Mouse (Mus musculus): ENCODE measurements around the gene A530016L24Rik. TPM values are rescaled to one million over a fixed set of nuclear protein-coding genes. Genes with fewer than 3 reads are reported as not detected.

A530016L24Rik gene
- polyA plus RNA-seq, 1 experiment from 2014 or later, result not detected

GRCm38 (mm10) chr12:112539466-112539965 is 50.3 kb downstream of the A530016L24Rik start:
- no peak overlapping the region for H3K4me2 ChIP-seq (replicated peaks)

GRCm38 (mm10) chr12:112540321-112540720 is 51.1 kb downstream of the A530016L24Rik start:
- Histone ChIP-seq H3K36me3 (no peaks in the 10 kb centered on the region), H3K4me3 (no peak overlapping the region), H3K27me3 (peaks cover 55% of the 10 kb centered on the region), H3K9me3 (no peaks in the 10 kb centered on the region), H3K9ac (replicated peaks) (no peak overlapping the region), H3K4me2 (replicated peaks) (no peak overlapping the region), H3K27ac (replicated peaks) (no peak overlapping the region), H3K4me1 (peaks cover 42% of the 10 kb centered on the region)
- WGBS, result 94% methylated on average over 12 of the region's 12 CpGs
- no peak for ATAC-seq (ENCODE audit: low FRiP score, low read depth)

More at GRCm38 (mm10) chr12:112539466-112539965, 50.3 kb downstream of the A530016L24Rik start:
- 90% methylated on average over 7 of the region's 7 CpGs for WGBS
- peaks cover 55% of the 10 kb centered on the region for H3K27me3 ChIP-seq
- peaks cover 34% of the 10 kb centered on the region for H3K4me1 ChIP-seq
- no peak overlapping the region for H3K9ac ChIP-seq (replicated peaks)
- no peak overlapping the region for H3K4me3 ChIP-seq
- H3K36me3 ChIP-seq, result no peaks in the 10 kb centered on the region
- H3K9me3 ChIP-seq, result no peaks in the 10 kb centered on the region
- H3K27ac ChIP-seq (replicated peaks), result no peak overlapping the region
- no peak for ATAC-seq (ENCODE audit: low FRiP score, low read depth)

- Histone ChIP-seq H3K27ac (replicated peaks) (peak overlapping the region; percentile 77), H3K36me3 (no peaks in the 10 kb centered on the region), H3K9me3 (no peaks in the 10 kb centered on the region), H3K4me2 (replicated peaks) (no peak overlapping the region; the same call in 1 of the 2 replicates), H3K4me1 (peaks cover 49% of the 10 kb centered on the region), H3K9ac (replicated peaks) (0 out of 2 replicates have a peak overlapping the region, but pooled peaks have one; percentile 21), H3K4me3 (no peak overlapping the region), H3K27me3 (peaks cover 53% of the 10 kb centered on the region)
- WGBS, result 13% methylated on average over 8 of the region's 8 CpGs
- peak; percentile 59 for ATAC-seq (ENCODE audit: low FRiP score, low read depth)
Observed at GRCm38 (mm10) chr12:112541483-112542091, 52.3 kb downstream of the A530016L24Rik start.

- WGBS, result 40% methylated on average over 13 of the region's 13 CpGs
- Histone ChIP-seq H3K9me3 (no peaks in the 10 kb centered on the region), H3K27me3 (peaks cover 47% of the 10 kb centered on the region), H3K4me2 (replicated peaks) (peak overlapping the region; percentile 21), H3K4me3 (no peak overlapping the region), H3K4me1 (peaks cover 49% of the 10 kb centered on the region), H3K27ac (replicated peaks) (peak overlapping the region; percentile 77), H3K9ac (replicated peaks) (0 out of 2 replicates have a peak overlapping the region, but pooled peaks have one; percentile 11), H3K36me3 (no peaks in the 10 kb centered on the region)
- peak; percentile 64 for ATAC-seq (ENCODE audit: low FRiP score, low read depth)
Observed at GRCm38 (mm10) chr12:112542257-112542919, 53.1 kb downstream of the A530016L24Rik start.

GRCm38 (mm10) chr12:112542920-112543300 is 53.7 kb downstream of the A530016L24Rik start:
- H3K27ac ChIP-seq (replicated peaks), result peak overlapping the region; percentile 77
- peaks cover 49% of the 10 kb centered on the region for H3K4me1 ChIP-seq
- H3K9ac ChIP-seq (replicated peaks), result no peak overlapping the region
- peak; percentile 55; the same call in 1 of the 2 replicates for ATAC-seq (ENCODE audit: low FRiP score, low read depth)
- WGBS, result 9% methylated on average over 11 of the region's 11 CpGs
- no peaks in the 10 kb centered on the region for H3K9me3 ChIP-seq
- no peaks in the 10 kb centered on the region for H3K36me3 ChIP-seq
- H3K4me3 ChIP-seq, result no peak overlapping the region
- peaks cover 43% of the 10 kb centered on the region for H3K27me3 ChIP-seq
- H3K4me2 ChIP-seq (replicated peaks), result peak overlapping the region; percentile 21

GRCm38 (mm10) chr12:112543941-112544340 is 54.7 kb downstream of the A530016L24Rik start:
- no peaks in the 10 kb centered on the region for H3K36me3 ChIP-seq
- ATAC-seq (ENCODE audit: low FRiP score, low read depth), result no peak
- H3K27me3 ChIP-seq, result peaks cover 34% of the 10 kb centered on the region
- 76% methylated on average over 9 of the region's 9 CpGs for WGBS
- H3K9ac ChIP-seq (replicated peaks), result no peak overlapping the region
- H3K27ac ChIP-seq (replicated peaks), result no peak overlapping the region
- peaks cover 49% of the 10 kb centered on the region for H3K4me1 ChIP-seq
- no peak overlapping the region for H3K4me2 ChIP-seq (replicated peaks)
- no peaks in the 10 kb centered on the region for H3K9me3 ChIP-seq
- H3K4me3 ChIP-seq, result no peak overlapping the region

GRCm38 (mm10) chr12:112544946-112545701 is 55.9 kb downstream of the A530016L24Rik start:
- no peak for ATAC-seq (ENCODE audit: low FRiP score, low read depth)
- Histone ChIP-seq H3K4me3 (no peak overlapping the region), H3K4me1 (peaks cover 46% of the 10 kb centered on the region), H3K9ac (replicated peaks) (no peak overlapping the region), H3K27me3 (peaks cover 29% of the 10 kb centered on the region), H3K36me3 (no peaks in the 10 kb centered on the region), H3K27ac (replicated peaks) (peak overlapping the region; percentile 40), H3K9me3 (no peaks in the 10 kb centered on the region), H3K4me2 (replicated peaks) (no peak overlapping the region)
- 25% methylated on average over 12 of the region's 12 CpGs for WGBS

- 92% methylated on average over 8 of the region's 8 CpGs for WGBS
Observed at GRCm38 (mm10) chr12:112546110-112546509, 56.9 kb downstream of the A530016L24Rik start.

GRCm38 (mm10) chr12:112549287-112549686 is 60.0 kb downstream of the A530016L24Rik start:
- 96% methylated on average over 1 of the region's 1 CpGs for WGBS

More at GRCm38 (mm10) chr12:112546110-112546509, 56.9 kb downstream of the A530016L24Rik start:
- Histone ChIP-seq H3K36me3 (no peaks in the 10 kb centered on the region), H3K4me3 (no peak overlapping the region), H3K4me1 (peaks cover 37% of the 10 kb centered on the region), H3K4me2 (replicated peaks) (no peak overlapping the region), H3K27me3 (peaks cover 26% of the 10 kb centered on the region), H3K9me3 (no peaks in the 10 kb centered on the region), H3K9ac (replicated peaks) (no peak overlapping the region), H3K27ac (replicated peaks) (peak overlapping the region; percentile 40)
- no peak for ATAC-seq (ENCODE audit: low FRiP score, low read depth)

More at GRCm38 (mm10) chr12:112549287-112549686, 60.0 kb downstream of the A530016L24Rik start:
- H3K4me2 ChIP-seq (replicated peaks), result no peak overlapping the region
- H3K27me3 ChIP-seq, result peaks cover 19% of the 10 kb centered on the region
- no peak overlapping the region for H3K4me3 ChIP-seq
- H3K27ac ChIP-seq (replicated peaks), result no peak overlapping the region
- peaks cover 38% of the 10 kb centered on the region for H3K4me1 ChIP-seq
- H3K9ac ChIP-seq (replicated peaks), result no peak overlapping the region
- H3K9me3 ChIP-seq, result no peaks in the 10 kb centered on the region
- H3K36me3 ChIP-seq, result no peaks in the 10 kb centered on the region
- ATAC-seq (ENCODE audit: low FRiP score, low read depth), result no peak

Measured in midbrain, embryonic 12.5 days (tissue).